10 mouse cellular contexts compared by ENCODE assay signal in genomic region chr17:69192863-69193493, GRCm38 (mm10).
A peak's percentile ranks its signal among the peaks of the same experiment; 100 is the strongest.
DNase-seq lines count a peak whose midpoint lies in the region; ATAC-seq lines count a peak whose summit lies in the region.
"Had no signal": no experiment of that assay in that cellular context is flagged by ENCODE, and none has a peak within 500 bp of the region (broad histone marks: within the 10 kb centered on the region; RNA-seq: fewer than 3 reads in every experiment).

No protein-coding gene starts in this region.

- peak; percentile 34; the same call in 1 of the 2 replicates for ATAC-seq in forebrain, embryonic 12.5 days (ENCODE audit: low FRiP score)
- ATAC-seq in neural tube, embryonic 15.5 days (ENCODE audit: low FRiP score): no peak

- WGBS in heart, embryonic 10.5 days: 1% methylated on average over 2 of the region's 2 CpGs
- WGBS in forebrain, embryonic 12.5 days: 8% methylated on average over 2 of the region's 2 CpGs
- WGBS in limb, embryonic 10.5 days: 5% methylated on average over 2 of the region's 2 CpGs
- 5% methylated on average over 2 of the region's 2 CpGs for WGBS in neural tube, embryonic 15.5 days

- H3K9ac ChIP-seq in forebrain, embryonic 12.5 days: no peak overlapping the region
- H3K9ac ChIP-seq in neural tube, embryonic 15.5 days (replicated peaks): no peak overlapping the region

- H3K4me3 ChIP-seq in heart, embryonic 10.5 days: no peak overlapping the region
- H3K4me3 ChIP-seq in forebrain, embryonic 12.5 days (replicated peaks): no peak overlapping the region
- H3K4me3 ChIP-seq in limb, embryonic 10.5 days: no peak overlapping the region
- no peak overlapping the region for H3K4me3 ChIP-seq in neural tube, embryonic 15.5 days (replicated peaks)

- peak overlapping the region; percentile 59 for H3K27ac ChIP-seq in heart, embryonic 10.5 days
- peak overlapping the region; percentile 65 for H3K27ac ChIP-seq in forebrain, embryonic 12.5 days
- peak overlapping the region; percentile 64 for H3K27ac ChIP-seq in limb, embryonic 10.5 days
- H3K27ac ChIP-seq in neural tube, embryonic 15.5 days (replicated peaks): 0 out of 2 replicates have a peak overlapping the region, but pooled peaks have one; percentile 41

- H3K36me3 ChIP-seq in heart, embryonic 10.5 days: no peaks in the 10 kb centered on the region
- H3K36me3 ChIP-seq in forebrain, embryonic 12.5 days (replicated peaks): no peaks in the 10 kb centered on the region
- no peaks in the 10 kb centered on the region for H3K36me3 ChIP-seq in limb, embryonic 10.5 days
- no peaks in the 10 kb centered on the region for H3K36me3 ChIP-seq in neural tube, embryonic 15.5 days

- H3K4me1 ChIP-seq in heart, embryonic 10.5 days: peaks cover 62% of the 10 kb centered on the region
- H3K4me1 ChIP-seq in forebrain, embryonic 12.5 days: peaks cover 27% of the 10 kb centered on the region
- H3K4me1 ChIP-seq in limb, embryonic 10.5 days: peaks cover 28% of the 10 kb centered on the region
- peaks cover 24% of the 10 kb centered on the region for H3K4me1 ChIP-seq in neural tube, embryonic 15.5 days

- no peak overlapping the region for H3K4me2 ChIP-seq in forebrain, embryonic 12.5 days
- H3K4me2 ChIP-seq in neural tube, embryonic 15.5 days: no peak overlapping the region

- H3K9me3 ChIP-seq in heart, embryonic 10.5 days: no peaks in the 10 kb centered on the region
- no peaks in the 10 kb centered on the region for H3K9me3 ChIP-seq in forebrain, embryonic 12.5 days
- H3K9me3 ChIP-seq in limb, embryonic 10.5 days (replicated peaks): no peaks in the 10 kb centered on the region
- H3K9me3 ChIP-seq in neural tube, embryonic 15.5 days (replicated peaks): no peaks in the 10 kb centered on the region

- intact Hi-C loops in heart, postnatal 25 days (cut with DNase I): no loop called here

- no peaks in the 10 kb centered on the region for H3K27me3 ChIP-seq in heart, embryonic 10.5 days (ENCODE audit: insufficient read depth, poor library complexity, severe bottlenecking)
- no peaks in the 10 kb centered on the region for H3K27me3 ChIP-seq in forebrain, embryonic 12.5 days
- no peaks in the 10 kb centered on the region for H3K27me3 ChIP-seq in limb, embryonic 10.5 days (ENCODE audit: low read depth, poor library complexity, severe bottlenecking)
- H3K27me3 ChIP-seq in neural tube, embryonic 15.5 days (replicated peaks): no peaks in the 10 kb centered on the region

- no peak for DNase-seq in heart, embryonic 10.5 days (ENCODE audit: low spot score)
- no peak for DNase-seq in heart, postnatal 25 days (ENCODE audit: low spot score)
- DNase-seq in limb, embryonic 10.5 days (ENCODE audit: low spot score): no peak
- no peak for DNase-seq in left cerebral cortex, adult 9 months (ENCODE audit: low spot score in 2 of 2)
- no peak for DNase-seq in ovary, postnatal 10 days (ENCODE audit: low spot score)
- DNase-seq in B cell, adult 2 months: no peak
- DNase-seq: gastrocnemius, postnatal 25 days; kidney, adult 18-20 months had no signal
